Mouse (Mus musculus): ENCODE results near the gene Utp11. TPM values are rescaled to one million over a fixed set of nuclear protein-coding genes. Genes with fewer than 3 reads are reported as not detected.
A peak's percentile ranks its signal among the peaks of the same experiment; 100 is the strongest.

Utp11 gene
- polyA plus RNA-seq, 2 experiments: 16.4 to 22.4 TPM

DNA sequence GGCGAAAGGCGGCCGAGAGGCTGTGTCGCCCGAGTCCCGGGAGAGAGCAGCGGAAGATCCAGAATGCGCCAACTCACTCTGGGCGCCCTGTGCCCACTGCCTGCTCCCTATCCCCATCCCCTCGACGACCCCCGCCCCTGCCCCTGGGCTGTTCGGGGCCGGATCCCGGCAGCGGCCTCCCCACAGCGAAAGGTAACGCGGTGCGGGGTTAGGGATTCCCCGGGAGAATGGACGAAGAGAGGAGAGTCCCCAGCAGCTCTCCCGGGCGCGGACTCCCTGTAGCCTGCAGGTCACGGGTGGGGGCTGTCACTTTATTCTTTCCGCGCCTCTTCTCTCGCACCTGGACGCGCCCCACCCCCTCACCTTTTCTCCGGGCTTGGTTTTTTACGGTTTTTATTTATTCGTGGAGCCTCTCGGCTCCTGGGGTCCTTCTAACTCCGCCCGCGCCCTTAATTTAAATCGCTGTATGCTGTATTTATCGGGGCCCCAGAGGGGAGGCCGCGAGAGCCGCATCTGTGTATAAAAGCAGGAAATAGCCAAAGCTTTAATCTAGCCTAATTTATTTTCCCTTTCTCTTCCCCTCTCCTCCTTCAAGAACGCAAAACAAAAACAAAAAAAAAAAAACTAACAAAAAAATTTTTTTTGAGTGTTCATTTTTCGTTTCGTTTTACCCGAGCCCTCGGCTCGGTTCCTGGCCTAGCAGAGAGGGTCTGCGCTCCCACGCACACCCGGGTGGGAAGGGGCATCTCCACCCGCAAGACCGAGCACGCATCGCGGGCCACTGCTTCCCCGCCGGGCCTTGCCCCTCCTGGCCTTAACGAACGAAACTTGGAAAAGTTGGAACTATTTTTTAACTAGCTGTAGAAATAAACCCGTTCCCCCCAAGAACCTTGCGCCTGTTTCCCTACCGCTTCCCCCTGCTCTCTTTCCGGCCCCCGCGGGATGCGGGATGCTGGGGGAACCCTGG lies 33.9 kb downstream of the Utp11 start:
- Histone ChIP-seq H3K27me3 (ENCODE audit: control insufficient read depth, insufficient read depth, low read length) (peaks cover 92% of the 10 kb centered on the region), H3K36me3 (replicated peaks; ENCODE audit: control insufficient read depth, insufficient read depth, low read depth) (no peaks in the 10 kb centered on the region), H3K4me3 (ENCODE audit: insufficient read depth in 1 of 2, low read depth in 2 of 2, low read length in 2 of 2) (no peak overlapping the region), H3K27ac (no peak overlapping the region), H3K9ac (replicated peaks) (no peak overlapping the region), H3K9me3 (ENCODE audit: control insufficient read depth, low read length) (no peaks in the 10 kb centered on the region), H3K4me1 (replicated peaks; ENCODE audit: control insufficient read depth in 2 of 2, insufficient read depth in 2 of 2, low read length in 1 of 2) (no peaks in the 10 kb centered on the region), H3K4me2 (ENCODE audit: low read depth) (no peak overlapping the region)
- ATAC-seq (ENCODE audit: insufficient read depth) (no peak), DNase-seq (ENCODE audit: low read depth in 3 of 3, low spot score in 3 of 3) (no peak)
- WGBS (ENCODE audit: insufficient replicate concordance): 3% methylated on average over 68 of the region's 68 CpGs
- TF ChIP-seq EP300 (IDR thresholded peaks at IDR 0.05; ENCODE audit: low read depth): no peak
- no peak for TF ChIP-seq CTCF (IDR thresholded peaks at IDR 0.05; ENCODE audit: low read depth)

DNA sequence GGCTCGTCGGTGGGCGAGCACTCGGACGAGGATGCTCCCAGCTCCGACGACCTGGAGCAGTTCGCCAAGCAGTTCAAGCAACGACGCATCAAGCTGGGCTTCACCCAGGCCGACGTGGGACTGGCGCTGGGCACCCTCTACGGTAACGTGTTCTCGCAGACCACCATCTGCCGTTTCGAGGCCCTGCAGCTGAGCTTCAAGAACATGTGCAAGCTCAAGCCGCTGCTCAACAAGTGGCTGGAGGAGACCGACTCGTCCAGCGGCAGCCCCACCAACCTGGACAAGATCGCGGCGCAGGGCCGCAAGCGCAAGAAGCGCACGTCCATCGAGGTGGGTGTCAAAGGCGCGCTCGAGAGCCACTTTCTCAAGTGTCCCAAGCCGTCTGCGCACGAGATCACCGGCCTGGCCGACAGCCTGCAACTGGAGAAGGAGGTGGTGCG lies 35.0 kb downstream of the Utp11 start:
- H3K27ac ChIP-seq: no peak overlapping the region
- peaks cover 100% of the 10 kb centered on the region for H3K27me3 ChIP-seq (ENCODE audit: control insufficient read depth, insufficient read depth, low read length)
- no peaks in the 10 kb centered on the region for H3K4me1 ChIP-seq (replicated peaks; ENCODE audit: control insufficient read depth in 2 of 2, insufficient read depth in 2 of 2, low read length in 1 of 2)
- H3K4me2 ChIP-seq (ENCODE audit: low read depth): no peak overlapping the region
- no peaks in the 10 kb centered on the region for H3K36me3 ChIP-seq (replicated peaks; ENCODE audit: control insufficient read depth, insufficient read depth, low read depth)
- 3% methylated on average over 39 of the region's 39 CpGs for WGBS (ENCODE audit: insufficient replicate concordance)
- TF ChIP-seq EP300 (IDR thresholded peaks at IDR 0.05; ENCODE audit: low read depth): no peak
- TF ChIP-seq CTCF (IDR thresholded peaks at IDR 0.05; ENCODE audit: low read depth): no peak
- no peak overlapping the region for H3K9ac ChIP-seq (replicated peaks)
- no peaks in the 10 kb centered on the region for H3K9me3 ChIP-seq (ENCODE audit: control insufficient read depth, low read length)
- DNase-seq (ENCODE audit: low read depth in 3 of 3, low spot score in 3 of 3) (no peak), ATAC-seq (ENCODE audit: insufficient read depth) (no peak)
- H3K4me3 ChIP-seq (ENCODE audit: insufficient read depth in 1 of 2, low read depth in 2 of 2, low read length in 2 of 2): no peak overlapping the region

DNA sequence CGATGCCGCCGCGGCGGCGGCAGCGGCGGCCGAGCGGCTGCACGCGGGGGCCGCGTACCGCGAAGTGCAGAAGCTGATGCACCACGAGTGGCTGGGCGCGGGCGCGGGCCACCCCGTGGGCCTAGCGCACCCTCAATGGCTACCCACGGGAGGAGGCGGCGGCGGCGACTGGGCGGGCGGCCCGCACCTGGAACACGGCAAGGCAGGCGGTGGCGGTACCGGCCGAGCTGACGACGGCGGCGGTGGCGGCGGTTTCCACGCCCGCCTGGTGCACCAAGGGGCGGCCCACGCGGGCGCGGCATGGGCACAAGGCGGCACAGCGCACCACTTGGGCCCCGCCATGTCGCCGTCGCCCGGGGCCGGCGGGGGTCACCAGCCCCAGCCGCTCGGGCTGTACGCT lies 35.6 kb downstream of the Utp11 start:
- Histone ChIP-seq H3K9me3 (ENCODE audit: control insufficient read depth, low read length) (no peaks in the 10 kb centered on the region), H3K4me1 (replicated peaks; ENCODE audit: control insufficient read depth in 2 of 2, insufficient read depth in 2 of 2, low read length in 1 of 2) (no peaks in the 10 kb centered on the region), H3K36me3 (replicated peaks; ENCODE audit: control insufficient read depth, insufficient read depth, low read depth) (no peaks in the 10 kb centered on the region), H3K4me2 (ENCODE audit: low read depth) (peak overlapping the region; percentile 73), H3K27me3 (ENCODE audit: control insufficient read depth, insufficient read depth, low read length) (peaks cover 100% of the 10 kb centered on the region), H3K4me3 (ENCODE audit: insufficient read depth in 1 of 2, low read depth in 2 of 2, low read length in 2 of 2) (peak overlapping the region in 1 of 2 experiments; percentile 52; a peak in 2 of 4 replicates), H3K27ac (no peak overlapping the region), H3K9ac (replicated peaks) (no peak overlapping the region)
- ATAC-seq (ENCODE audit: insufficient read depth): peak; percentile 25; the same call in 1 of the 2 replicates
- 2% methylated on average over 45 of the region's 61 CpGs for WGBS (ENCODE audit: insufficient replicate concordance)
- no peak for TF ChIP-seq CTCF (IDR thresholded peaks at IDR 0.05; ENCODE audit: low read depth)
- no peak for TF ChIP-seq EP300 (IDR thresholded peaks at IDR 0.05; ENCODE audit: low read depth)
- no peak for DNase-seq (ENCODE audit: low read depth in 3 of 3, low spot score in 3 of 3)

GRCm38 (mm10) chr4:124656854-124657650 lies 36.3 kb downstream of the Utp11 start:
- H3K9ac ChIP-seq (replicated peaks): no peak overlapping the region
- DNase-seq (ENCODE audit: low read depth in 3 of 3, low spot score in 3 of 3): peak; percentile 20 to 30 (median 22)
- peak overlapping the region; percentile 73 for H3K4me2 ChIP-seq (ENCODE audit: low read depth)

GRCm38 (mm10) chr4:124656518-124656853 lies 36.9 kb downstream of the Utp11 start, which contains the start of gene Pou3f1:
Gene Pou3f1, plus strand, starts transcription at chr4:124656807.
- peak within 1 kb of the TSS; percentile 25 to 52; a peak in 3 of 4 replicates for H3K4me3 ChIP-seq (ENCODE audit: insufficient read depth in 1 of 2, low read depth in 2 of 2, low read length in 2 of 2)
- TF ChIP-seq EP300 (IDR thresholded peaks at IDR 0.05; ENCODE audit: low read depth) (no peak), CTCF (IDR thresholded peaks at IDR 0.05; ENCODE audit: low read depth) (no peak)
- WGBS (ENCODE audit: insufficient replicate concordance): 4% methylated on average over 15 of the region's 15 CpGs
- no peak for DNase-seq (ENCODE audit: low read depth in 3 of 3, low spot score in 3 of 3)
- no peaks in the 10 kb centered on the region for H3K36me3 ChIP-seq (replicated peaks; ENCODE audit: control insufficient read depth, insufficient read depth, low read depth)
- no peaks in the 10 kb centered on the region for H3K9me3 ChIP-seq (ENCODE audit: control insufficient read depth, low read length)
- H3K4me1 ChIP-seq (replicated peaks; ENCODE audit: control insufficient read depth in 2 of 2, insufficient read depth in 2 of 2, low read length in 1 of 2): no peaks in the 10 kb centered on the region
- no peak for ATAC-seq (ENCODE audit: insufficient read depth)
- H3K27ac ChIP-seq: no peak within 1 kb of the TSS
- peak within 1 kb of the TSS; percentile 73 for H3K4me2 ChIP-seq (ENCODE audit: low read depth)
- H3K27me3 ChIP-seq (ENCODE audit: control insufficient read depth, insufficient read depth, low read length): peaks cover 95% of the 10 kb centered on the region
- no peak within 1 kb of the TSS for H3K9ac ChIP-seq (replicated peaks)

More at GRCm38 (mm10) chr4:124656854-124657650, 36.3 kb downstream of the Utp11 start:
- no peaks in the 10 kb centered on the region for H3K4me1 ChIP-seq (replicated peaks; ENCODE audit: control insufficient read depth in 2 of 2, insufficient read depth in 2 of 2, low read length in 1 of 2)
- no peaks in the 10 kb centered on the region for H3K36me3 ChIP-seq (replicated peaks; ENCODE audit: control insufficient read depth, insufficient read depth, low read depth)
- TF ChIP-seq EP300 (IDR thresholded peaks at IDR 0.05; ENCODE audit: low read depth): no peak
- TF ChIP-seq CTCF (IDR thresholded peaks at IDR 0.05; ENCODE audit: low read depth): no peak
- H3K27ac ChIP-seq: no peak overlapping the region
- H3K9me3 ChIP-seq (ENCODE audit: control insufficient read depth, low read length): no peaks in the 10 kb centered on the region
- peak overlapping the region; percentile 25 to 52; a peak in 3 of 4 replicates for H3K4me3 ChIP-seq (ENCODE audit: insufficient read depth in 1 of 2, low read depth in 2 of 2, low read length in 2 of 2)
- H3K27me3 ChIP-seq (ENCODE audit: control insufficient read depth, insufficient read depth, low read length): peaks cover 98% of the 10 kb centered on the region
- WGBS (ENCODE audit: insufficient replicate concordance): under 1% methylated on average over 90 of the region's 92 CpGs
- peak; percentile 81 for ATAC-seq (ENCODE audit: insufficient read depth)
